18 mouse cellular contexts compared by ENCODE assay signal in genomic region chrX:57709115-57709877, GRCm38 (mm10).
DNase-seq lines count a peak whose midpoint lies in the region; ATAC-seq and TF ChIP-seq lines count a peak whose summit lies in the region.
"Had no signal": no experiment of that assay in that cellular context is flagged by ENCODE, and none has a peak within 500 bp of the region (broad histone marks: within the 10 kb centered on the region; RNA-seq: fewer than 3 reads in every experiment).

No protein-coding gene starts in this region.

- DNase-seq in embryo, embryonic 10 days (ENCODE audit: low spot score), result peak; percentile 12
- no peak for DNase-seq in embryo, embryonic 9.5 days (ENCODE audit: extremely low spot score)
- peak; percentile 22 for DNase-seq in neural tube, embryonic 11.5 days (ENCODE audit: low spot score)
- DNase-seq in hindbrain, postnatal 0 days (ENCODE audit: low spot score), result peak; percentile 2
- no peak for DNase-seq in urinary bladder, adult 18-20 months (ENCODE audit: low spot score in 2 of 2)
- DNase-seq in spleen, postnatal 36 days (ENCODE audit: low spot score in 2 of 2), result no peak
- DNase-seq: adrenal gland, adult 8-10 months; cerebellum, adult 9-10 months; gastrocnemius, adult 2 months; kidney, adult 18-20 months; lung, adult 2 months; thymus, postnatal 4 days had no signal

- no peak for ATAC-seq in neural tube, embryonic 11.5 days (ENCODE audit: insufficient read depth, low FRiP score, low TSS enrichment)
- ATAC-seq in neural tube, embryonic 15.5 days (ENCODE audit: low FRiP score), result no peak
- ATAC-seq in hindbrain, postnatal 0 days, result no peak
- ATAC-seq in neural tube, embryonic 13.5 days (ENCODE audit: low read depth), result no peak
- ATAC-seq: liver, embryonic 12.5 days had no signal

- H3K4me2 ChIP-seq in neural tube, embryonic 11.5 days (ENCODE audit: low read depth), result no peak overlapping the region
- H3K4me2 ChIP-seq in neural tube, embryonic 15.5 days, result no peak overlapping the region
- H3K4me2 ChIP-seq in hindbrain, postnatal 0 days (ENCODE audit: low read depth, low read length), result 0 out of 2 replicates have a peak overlapping the region, but pooled peaks have one; percentile 3
- H3K4me2 ChIP-seq in neural tube, embryonic 13.5 days, result 0 out of 2 replicates have a peak overlapping the region, but pooled peaks have one; percentile 18
- H3K4me2 ChIP-seq: heart, embryonic 13.5 days; limb, embryonic 12.5 days; liver, embryonic 12.5 days had no signal

- no peaks in the 10 kb centered on the region for H3K27me3 ChIP-seq in neural tube, embryonic 11.5 days (ENCODE audit: control insufficient read depth, insufficient read depth, low read length)
- H3K27me3 ChIP-seq in neural tube, embryonic 15.5 days (replicated peaks), result no peaks in the 10 kb centered on the region
- H3K27me3 ChIP-seq in hindbrain, postnatal 0 days (ENCODE audit: insufficient read depth, low read length), result no peaks in the 10 kb centered on the region
- H3K27me3 ChIP-seq in neural tube, embryonic 13.5 days, result no peaks in the 10 kb centered on the region
- H3K27me3 ChIP-seq: heart, embryonic 13.5 days; limb, embryonic 12.5 days; liver, embryonic 12.5 days had no signal

- no peak overlapping the region for H3K27ac ChIP-seq in neural tube, embryonic 11.5 days (ENCODE audit: low read depth, low read length)
- H3K27ac ChIP-seq in neural tube, embryonic 15.5 days (replicated peaks), result no peak overlapping the region
- no peak overlapping the region for H3K27ac ChIP-seq in hindbrain, postnatal 0 days
- no peak overlapping the region for H3K27ac ChIP-seq in neural tube, embryonic 13.5 days (replicated peaks)
- H3K27ac ChIP-seq: gastrocnemius, adult 2 months; heart, embryonic 13.5 days; kidney, postnatal 0 days; limb, embryonic 12.5 days; liver, embryonic 12.5 days had no signal

- H3K9ac ChIP-seq in neural tube, embryonic 11.5 days (ENCODE audit: low read length), result no peak overlapping the region
- H3K9ac ChIP-seq in neural tube, embryonic 15.5 days (replicated peaks), result no peak overlapping the region
- no peak overlapping the region for H3K9ac ChIP-seq in hindbrain, postnatal 0 days (replicated peaks; ENCODE audit: low read length)
- no peak overlapping the region for H3K9ac ChIP-seq in neural tube, embryonic 13.5 days
- H3K9ac ChIP-seq: heart, embryonic 13.5 days; limb, embryonic 12.5 days; liver, embryonic 12.5 days had no signal

- H3K4me3 ChIP-seq in neural tube, embryonic 11.5 days (ENCODE audit: low read depth, low read length), result no peak overlapping the region
- H3K4me3 ChIP-seq in neural tube, embryonic 15.5 days (replicated peaks), result no peak overlapping the region
- no peak overlapping the region for H3K4me3 ChIP-seq in hindbrain, postnatal 0 days (ENCODE audit: low read length)
- H3K4me3 ChIP-seq in neural tube, embryonic 13.5 days, result no peak overlapping the region
- H3K4me3 ChIP-seq: gastrocnemius, adult 2 months; heart, embryonic 13.5 days; limb, embryonic 12.5 days; liver, embryonic 12.5 days had no signal

- no peaks in the 10 kb centered on the region for H3K4me1 ChIP-seq in neural tube, embryonic 11.5 days (ENCODE audit: control insufficient read depth, insufficient read depth, low read length)
- H3K4me1 ChIP-seq in neural tube, embryonic 15.5 days, result no peaks in the 10 kb centered on the region
- H3K4me1 ChIP-seq in hindbrain, postnatal 0 days (ENCODE audit: insufficient read depth, low read length), result no peaks in the 10 kb centered on the region
- no peaks in the 10 kb centered on the region for H3K4me1 ChIP-seq in neural tube, embryonic 13.5 days (replicated peaks)
- H3K4me1 ChIP-seq: heart, embryonic 13.5 days; limb, embryonic 12.5 days; liver, embryonic 12.5 days had no signal

- no peaks in the 10 kb centered on the region for H3K36me3 ChIP-seq in neural tube, embryonic 11.5 days (ENCODE audit: control insufficient read depth, insufficient read depth, low read length)
- no peaks in the 10 kb centered on the region for H3K36me3 ChIP-seq in neural tube, embryonic 15.5 days
- H3K36me3 ChIP-seq in hindbrain, postnatal 0 days (ENCODE audit: insufficient read depth, low read length), result no peaks in the 10 kb centered on the region
- H3K36me3 ChIP-seq in neural tube, embryonic 13.5 days, result no peaks in the 10 kb centered on the region
- H3K36me3 ChIP-seq: heart, embryonic 13.5 days; limb, embryonic 12.5 days; liver, embryonic 12.5 days had no signal

- TF ChIP-seq CTCF in hindbrain, postnatal 0 days (IDR thresholded peaks at IDR 0.05; ENCODE audit: low read depth), result no peak

- 57% methylated on average over 12 of the region's 12 CpGs for WGBS in neural tube, embryonic 11.5 days
- 41% methylated on average over 12 of the region's 12 CpGs for WGBS in neural tube, embryonic 15.5 days
- 47% methylated on average over 12 of the region's 12 CpGs for WGBS in hindbrain, postnatal 0 days
- 38% methylated on average over 12 of the region's 12 CpGs for WGBS in neural tube, embryonic 13.5 days

- H3K9me3 ChIP-seq in neural tube, embryonic 11.5 days (ENCODE audit: control insufficient read depth, low read length), result no peaks in the 10 kb centered on the region
- no peaks in the 10 kb centered on the region for H3K9me3 ChIP-seq in neural tube, embryonic 15.5 days (replicated peaks)
- no peaks in the 10 kb centered on the region for H3K9me3 ChIP-seq in hindbrain, postnatal 0 days (ENCODE audit: low read length)
- no peaks in the 10 kb centered on the region for H3K9me3 ChIP-seq in neural tube, embryonic 13.5 days
- H3K9me3 ChIP-seq: heart, embryonic 13.5 days; limb, embryonic 12.5 days; liver, embryonic 12.5 days had no signal

Comparison
In these comparisons a context has a peak if more than half of its experiments do, and no peak if none do; other contexts are left out.
1. DNase-seq: peak in embryo, embryonic 10 days (single experiment), neural tube, embryonic 11.5 days (single experiment) and hindbrain, postnatal 0 days (single experiment); none in embryo, embryonic 9.5 days (single experiment), urinary bladder, adult 18-20 months (0 of 2) and spleen, postnatal 36 days (0 of 2).
2. H3K4me2 ChIP-seq: peak in hindbrain, postnatal 0 days (single experiment) and neural tube, embryonic 13.5 days (single experiment); none in neural tube, embryonic 11.5 days (single experiment) and neural tube, embryonic 15.5 days (single experiment).